Mouse (Mus musculus) liver, postnatal 0 days (tissue): Measurements from ENCODE around the gene Washc3.

Source experiments
- CTCF ChIP-seq: sonication (generic); IDR thresholded peaks from 2 replicates; pipeline ENCODE4 v1.5.1; 2016; ENCODE audit warnings: antibody characterized with exemption, low read depth
- EP300 ChIP-seq: IDR thresholded peaks from 2 replicates; pipeline ENCODE4 v1.6.1; 2016; ENCODE audit warnings: antibody characterized with exemption, low read depth, mild to moderate bottlenecking

- TF ChIP-seq CTCF (no peak), EP300 (no peak)
Observed at GRCm38 (mm10) chr10:88214800-88215514, 14.1 kb downstream of the Washc3 start.
